In the genomic region with DNA sequence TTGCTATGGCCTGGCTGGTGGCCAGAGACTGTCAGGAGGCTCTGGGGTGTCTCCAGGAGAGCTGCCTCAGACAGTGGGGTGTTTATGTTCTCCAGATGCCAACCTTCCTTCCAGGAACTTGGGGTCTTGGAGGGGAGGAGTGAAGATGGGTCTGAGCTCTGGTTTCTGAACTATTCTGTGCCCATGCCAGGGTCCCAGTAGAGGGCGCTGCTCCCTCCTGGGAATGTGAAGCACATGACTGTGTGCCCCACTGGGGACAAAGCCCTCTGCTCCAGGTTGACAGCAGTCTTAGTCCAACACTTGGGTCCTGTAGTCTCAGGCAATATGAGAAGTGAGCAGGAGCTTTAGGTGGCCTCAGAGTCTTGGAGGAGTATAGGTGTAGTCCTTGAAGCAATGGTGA, we compare ENCODE assay signal across 8 mouse cellular contexts. TPM values are rescaled to one million over a fixed set of nuclear protein-coding genes. Genes with fewer than 3 reads are reported as not detected.
A peak's percentile ranks its signal among the peaks of the same experiment; 100 is the strongest.
DNase-seq lines count a peak whose midpoint lies in the region; ATAC-seq and TF ChIP-seq lines count a peak whose summit lies in the region.
"Had no signal": no experiment of that assay in that cellular context is flagged by ENCODE, and none has a peak within 500 bp of the region (broad histone marks: within the 10 kb centered on the region; RNA-seq: fewer than 3 reads in every experiment).

No protein-coding gene starts in this region.

- no peak overlapping the region for H3K4me3 ChIP-seq in lung, adult 2 months (replicated peaks; ENCODE audit: extremely low read depth, low read depth, low read length)
- H3K4me3 ChIP-seq in small intestine, adult 2 months (ENCODE audit: low read depth, low read length), result no peak overlapping the region
- no peak overlapping the region for H3K4me3 ChIP-seq in hindbrain, embryonic 10.5 days
- H3K4me3 ChIP-seq: embryonic facial prominence, embryonic 15.5 days had no signal

- CTCF ChIA-PET in Patski (lab: Charles Lee), result interaction anchor here (1.0 to 4.7 kb wide), 12 partner anchors 21 to 392 kb away, joined by 3 to 33 read pairs (median 4); no protein-coding TSS in a partner anchor

- no peak for TF ChIP-seq POLR2A in lung, adult 2 months (IDR thresholded peaks at IDR 0.05; ENCODE audit: borderline replicate concordance, extremely low read depth, low read depth, low read length)
- TF ChIP-seq POLR2A in small intestine, adult 2 months (IDR thresholded peaks at IDR 0.05; ENCODE audit: low read depth, low read length), result no peak

- no peak for ATAC-seq in Patski

- WGBS in lung, adult 2 months, result 9% methylated on average over 1 of the region's 1 CpGs
- 4% methylated on average over 1 of the region's 1 CpGs for WGBS in small intestine, adult 2 months
- 4% methylated on average over 1 of the region's 1 CpGs for WGBS in hindbrain, embryonic 10.5 days

- H3K27ac ChIP-seq in small intestine, adult 2 months (ENCODE audit: insufficient read depth, low read depth, low read length), result no peak overlapping the region
- H3K27ac ChIP-seq in hindbrain, embryonic 10.5 days, result no peak overlapping the region
- H3K27ac ChIP-seq: embryonic facial prominence, embryonic 15.5 days had no signal

- POLR2A ChIA-PET in Patski (lab: Charles Lee), result interaction anchor here (0.8 to 1.6 kb wide), 3 partner anchors 22 to 130 kb away, joined by 3 to 5 read pairs (median 4); no protein-coding TSS in a partner anchor

- no peaks in the 10 kb centered on the region for H3K9me3 ChIP-seq in hindbrain, embryonic 10.5 days
- H3K9me3 ChIP-seq: embryonic facial prominence, embryonic 15.5 days had no signal

- no peak for DNase-seq in lung, adult 2 months
- DNase-seq in lung, postnatal 36 days, result no peak
- no peak for DNase-seq in Patski (ENCODE audit: low read depth, low spot score)
- DNase-seq in forelimb bud, embryonic 11.5 days (ENCODE audit: low read depth, low spot score), result peak; percentile 40
- no peak for DNase-seq in hindbrain, embryonic 10.5 days (ENCODE audit: low spot score)
- no peak for DNase-seq in gastrocnemius, adult 8-10 months (ENCODE audit: low spot score in 2 of 2)

- no peaks in the 10 kb centered on the region for H3K36me3 ChIP-seq in small intestine, adult 2 months (ENCODE audit: control insufficient read depth, insufficient read depth, low read length)
- no peaks in the 10 kb centered on the region for H3K36me3 ChIP-seq in hindbrain, embryonic 10.5 days
- H3K36me3 ChIP-seq: embryonic facial prominence, embryonic 15.5 days had no signal

- H3K4me1 ChIP-seq in lung, adult 2 months (ENCODE audit: control insufficient read depth, insufficient read depth, low read length), result no peaks in the 10 kb centered on the region
- no peaks in the 10 kb centered on the region for H3K4me1 ChIP-seq in small intestine, adult 2 months (ENCODE audit: control insufficient read depth, insufficient read depth, insufficient read length, low read length)
- peaks cover 13% of the 10 kb centered on the region; the same call in 1 of the 2 replicates for H3K4me1 ChIP-seq in hindbrain, embryonic 10.5 days (replicated peaks)

- H3K27me3 ChIP-seq in Patski, result peaks cover 4% of the 10 kb centered on the region
- no peaks in the 10 kb centered on the region for H3K27me3 ChIP-seq in small intestine, adult 2 months (ENCODE audit: control insufficient read depth, insufficient read depth, low read length)
- H3K27me3 ChIP-seq in hindbrain, embryonic 10.5 days (ENCODE audit: insufficient read depth, poor library complexity, severe bottlenecking), result peaks cover 29% of the 10 kb centered on the region; the same call in 1 of the 2 replicates

- peak; percentile 16; the same call in 1 of the 2 replicates for TF ChIP-seq CTCF in lung, adult 2 months (IDR thresholded peaks at IDR 0.05; ENCODE audit: insufficient read depth, low read length)
- TF ChIP-seq CTCF in Patski (IDR thresholded peaks at IDR 0.05), result peak; percentile 40
- peak; percentile 8; the same call in 1 of the 2 replicates for TF ChIP-seq CTCF in small intestine, adult 2 months (IDR thresholded peaks at IDR 0.05; ENCODE audit: extremely low read depth, insufficient read length, insufficient replicate concordance, low read depth, low read length)

- in situ Hi-C loops in Patski (cut with MboI; ENCODE audit: low pct_unique_long_range_greater_than_20kb), result loop anchor here (25.0 kb wide), 1 partner anchor 398 kb away; the partner anchor contains the start of genes Brd3os and Vav2

RNA-seq across cellular contexts. Expression of gene Slc2a6, which starts 11.5 kb away (rescaled TPM):
- polyA plus RNA-seq in lung, adult 2 months (2012; rRNA removed), result 6.2 and 9.5 TPM in 2 replicates
- polyA plus RNA-seq in Patski (2021), result 0.21 TPM
- 6.1 and 6.7 TPM in 2 replicates for polyA plus RNA-seq in small intestine, adult 2 months (2012; rRNA removed)
- polyA plus RNA-seq in hindbrain, embryonic 10.5 days (2016; fragmentation: Nextera tagmentation; extraction: Ambion mirVana), result 2.8 and 3.1 TPM in 2 replicates
- under 1 TPM in 1 of 4 experiments, not detected in 3; 0.15 TPM for total RNA-seq in gastrocnemius, adult 8-10 months (2022)

RNA-seq across cellular contexts. Expression of gene Cacfd1, which starts 29.6 kb away (rescaled TPM):
- 43.7 and 49.2 TPM in 2 replicates for polyA plus RNA-seq in lung, adult 2 months (2012; rRNA removed)
- polyA plus RNA-seq in Patski (2021), result 47.6 TPM
- 39.5 and 49.1 TPM in 2 replicates for polyA plus RNA-seq in small intestine, adult 2 months (2012; rRNA removed)
- polyA plus RNA-seq in hindbrain, embryonic 10.5 days (2016; fragmentation: Nextera tagmentation; extraction: Ambion mirVana), result 93.2 and 96.9 TPM in 2 replicates
- 10 to 100 TPM; 38.2 to 45.6 (median 39.4) TPM for total RNA-seq in gastrocnemius, adult 8-10 months (2022)

RNA-seq across cellular contexts. Expression of gene Mymk, which starts 32.7 kb away (rescaled TPM):
- polyA plus RNA-seq in lung, adult 2 months (2012; rRNA removed), result 0.19 and 0.32 TPM in 2 replicates
- 0.22 TPM for polyA plus RNA-seq in Patski (2021)
- 0.18 TPM in 1 of 2 replicates, not detected in the other for polyA plus RNA-seq in small intestine, adult 2 months (2012; rRNA removed)
- polyA plus RNA-seq in hindbrain, embryonic 10.5 days (2016; fragmentation: Nextera tagmentation; extraction: Ambion mirVana), result 0.11 and 0.29 TPM in 2 replicates
- under 1 TPM in 1 of 4 experiments, not detected in 3; 0.48 TPM for total RNA-seq in gastrocnemius, adult 8-10 months (2022)

RNA-seq across cellular contexts. Expression of gene Adamtsl2, which starts 39.9 kb away (rescaled TPM):
- polyA plus RNA-seq in lung, adult 2 months (2012; rRNA removed), result 50.7 and 73.0 TPM in 2 replicates
- 0.49 TPM for polyA plus RNA-seq in Patski (2021)
- polyA plus RNA-seq in small intestine, adult 2 months (2012; rRNA removed), result 1.5 and 1.9 TPM in 2 replicates
- 4.0 and 7.0 TPM in 2 replicates for polyA plus RNA-seq in hindbrain, embryonic 10.5 days (2016; fragmentation: Nextera tagmentation; extraction: Ambion mirVana)
- 1 to 10 TPM in 3 of 4 experiments, under 1 TPM in 1; 0.99 to 2.2 (median 1.5) TPM for total RNA-seq in gastrocnemius, adult 8-10 months (2022)
